Mouse (Mus musculus): ENCODE data around the gene Coq10a. TPM values are rescaled to one million over a fixed set of nuclear protein-coding genes. Genes with fewer than 3 reads are reported as not detected.

Coq10a gene
- polyA plus RNA-seq, 1 experiment from 2014 or later: 33.7 TPM

- Histone ChIP-seq H3K9me3 (no peaks in the 10 kb centered on the region), H3K27ac (replicated peaks) (no peak overlapping the region), H3K9ac (replicated peaks) (no peak overlapping the region), H3K4me2 (replicated peaks) (no peak overlapping the region), H3K27me3 (no peaks in the 10 kb centered on the region), H3K4me3 (no peak overlapping the region), H3K36me3 (peaks cover 55% of the 10 kb centered on the region), H3K4me1 (peaks cover 25% of the 10 kb centered on the region)
- WGBS: 92% methylated on average over 7 of the region's 7 CpGs
- no peak for ATAC-seq (replicated peaks)
These were observed 10.5 kb upstream of the Coq10a start for GRCm38 (mm10) chr10:128379260-128379659.

- Histone ChIP-seq H3K9ac (replicated peaks) (peak overlapping the region; percentile 94), H3K27me3 (no peaks in the 10 kb centered on the region), H3K4me3 (peak overlapping the region; percentile 78), H3K36me3 (peaks cover 47% of the 10 kb centered on the region), H3K9me3 (no peaks in the 10 kb centered on the region), H3K27ac (replicated peaks) (peak overlapping the region; percentile 94; the same call in 1 of the 2 replicates), H3K4me2 (replicated peaks) (peak overlapping the region; percentile 65), H3K4me1 (peaks cover 25% of the 10 kb centered on the region)
- no peak for ATAC-seq (replicated peaks)
- WGBS: 71% methylated on average over 3 of the region's 3 CpGs
These were observed 9.7 kb upstream of the Coq10a start for GRCm38 (mm10) chr10:128378462-128378861.

GRCm38 (mm10) chr10:128377940-128378448 is 9.2 kb upstream of the Coq10a start:
- no peaks in the 10 kb centered on the region for H3K9me3 ChIP-seq
- H3K9ac ChIP-seq (replicated peaks): peak overlapping the region; percentile 94
- H3K4me2 ChIP-seq (replicated peaks): peak overlapping the region; percentile 65
- H3K36me3 ChIP-seq: peaks cover 43% of the 10 kb centered on the region
- H3K4me1 ChIP-seq: peaks cover 25% of the 10 kb centered on the region
- H3K27me3 ChIP-seq: no peaks in the 10 kb centered on the region
- H3K27ac ChIP-seq (replicated peaks): peak overlapping the region; percentile 94
- no peak for ATAC-seq (replicated peaks)
- 45% methylated on average over 14 of the region's 14 CpGs for WGBS
- peak overlapping the region; percentile 78 for H3K4me3 ChIP-seq

- no peaks in the 10 kb centered on the region for H3K9me3 ChIP-seq
- peak overlapping the region; percentile 78 for H3K4me3 ChIP-seq
- H3K27ac ChIP-seq (replicated peaks): peak overlapping the region; percentile 94
- 0% methylated on average over 38 of the region's 47 CpGs for WGBS
- peaks cover 36% of the 10 kb centered on the region for H3K36me3 ChIP-seq
- peak; percentile 75 for ATAC-seq (replicated peaks)
- H3K4me1 ChIP-seq: peaks cover 25% of the 10 kb centered on the region
- peak overlapping the region; percentile 94 for H3K9ac ChIP-seq (replicated peaks)
- H3K4me2 ChIP-seq (replicated peaks): peak overlapping the region; percentile 65
- H3K27me3 ChIP-seq: no peaks in the 10 kb centered on the region
These were observed 8.6 kb upstream of the Coq10a start for GRCm38 (mm10) chr10:128377222-128377939.

- Histone ChIP-seq H3K9me3 (no peaks in the 10 kb centered on the region), H3K27ac (replicated peaks) (peak within 1 kb of the TSS; percentile 94), H3K4me3 (peak within 1 kb of the TSS; percentile 78), H3K4me1 (peaks cover 25% of the 10 kb centered on the region), H3K9ac (replicated peaks) (peak within 1 kb of the TSS; percentile 94), H3K36me3 (peaks cover 29% of the 10 kb centered on the region), H3K27me3 (no peaks in the 10 kb centered on the region), H3K4me2 (replicated peaks) (peak within 1 kb of the TSS; percentile 65)
- ATAC-seq (replicated peaks): peak; percentile 91
- under 1% methylated on average over 64 of the region's 73 CpGs for whole genome bisulfite sequencing
These were observed 7.8 kb upstream of the Coq10a start, which contains the start of gene Ankrd52 for GRCm38 (mm10) chr10:128376455-128377211. Gene Ankrd52 (plus strand): TSS chr10:128377115.

- H3K4me2 ChIP-seq (replicated peaks): peak overlapping the region; percentile 65
- WGBS: 43% methylated on average over 4 of the region's 4 CpGs
- H3K27ac ChIP-seq (replicated peaks): peak overlapping the region; percentile 94
- ATAC-seq (replicated peaks): no peak
- no peaks in the 10 kb centered on the region for H3K27me3 ChIP-seq
- H3K4me3 ChIP-seq: peak overlapping the region; percentile 78
- no peaks in the 10 kb centered on the region for H3K9me3 ChIP-seq
- peaks cover 25% of the 10 kb centered on the region for H3K4me1 ChIP-seq
- H3K9ac ChIP-seq (replicated peaks): peak overlapping the region; percentile 94
- peaks cover 25% of the 10 kb centered on the region for H3K36me3 ChIP-seq
These were observed 7.3 kb upstream of the Coq10a start for GRCm38 (mm10) chr10:128376099-128376454.

GRCm38 (mm10) chr10:128374393-128374792 is 5.6 kb upstream of the Coq10a start:
- no peak overlapping the region for H3K27ac ChIP-seq (replicated peaks)
- H3K4me1 ChIP-seq: peaks cover 28% of the 10 kb centered on the region
- H3K9me3 ChIP-seq: no peaks in the 10 kb centered on the region
- no peaks in the 10 kb centered on the region for H3K27me3 ChIP-seq
- no peak overlapping the region for H3K9ac ChIP-seq (replicated peaks)
- peaks cover 10% of the 10 kb centered on the region for H3K36me3 ChIP-seq
- no peak overlapping the region for H3K4me3 ChIP-seq
- 82% methylated on average over 6 of the region's 6 CpGs for WGBS
- no peak for ATAC-seq (replicated peaks)
- no peak overlapping the region for H3K4me2 ChIP-seq (replicated peaks)

GRCm38 (mm10) chr10:128372989-128373748 is 4.4 kb upstream of the Coq10a start:
- H3K27ac ChIP-seq (replicated peaks): no peak overlapping the region
- no peak overlapping the region for H3K9ac ChIP-seq (replicated peaks)
- H3K36me3 ChIP-seq: no peaks in the 10 kb centered on the region
- no peak for ATAC-seq (replicated peaks)
- H3K4me1 ChIP-seq: peaks cover 21% of the 10 kb centered on the region
- 83% methylated on average over 6 of the region's 6 CpGs for WGBS
- no peaks in the 10 kb centered on the region for H3K27me3 ChIP-seq
- H3K4me3 ChIP-seq: no peak overlapping the region
- H3K9me3 ChIP-seq: no peaks in the 10 kb centered on the region
- no peak overlapping the region for H3K4me2 ChIP-seq (replicated peaks)

GRCm38 (mm10) chr10:128372142-128372541 is 3.3 kb upstream of the Coq10a start:
- Histone ChIP-seq H3K4me1 (peaks cover 27% of the 10 kb centered on the region), H3K9ac (replicated peaks) (no peak overlapping the region), H3K4me3 (no peak overlapping the region), H3K27ac (replicated peaks) (no peak overlapping the region), H3K27me3 (no peaks in the 10 kb centered on the region), H3K4me2 (replicated peaks) (no peak overlapping the region), H3K36me3 (no peaks in the 10 kb centered on the region), H3K9me3 (no peaks in the 10 kb centered on the region)
- no peak for ATAC-seq (replicated peaks)
- WGBS: 83% methylated on average over 5 of the region's 5 CpGs

GRCm38 (mm10) chr10:128370601-128371000 is 1.8 kb upstream of the Coq10a start:
- Histone ChIP-seq H3K9me3 (no peaks in the 10 kb centered on the region), H3K9ac (replicated peaks) (no peak overlapping the region), H3K36me3 (no peaks in the 10 kb centered on the region), H3K27ac (replicated peaks) (no peak overlapping the region), H3K4me2 (replicated peaks) (no peak overlapping the region), H3K27me3 (no peaks in the 10 kb centered on the region), H3K4me3 (no peak overlapping the region), H3K4me1 (peaks cover 20% of the 10 kb centered on the region)
- no peak for ATAC-seq (replicated peaks)
- WGBS: 54% methylated on average over 4 of the region's 4 CpGs

DNA sequence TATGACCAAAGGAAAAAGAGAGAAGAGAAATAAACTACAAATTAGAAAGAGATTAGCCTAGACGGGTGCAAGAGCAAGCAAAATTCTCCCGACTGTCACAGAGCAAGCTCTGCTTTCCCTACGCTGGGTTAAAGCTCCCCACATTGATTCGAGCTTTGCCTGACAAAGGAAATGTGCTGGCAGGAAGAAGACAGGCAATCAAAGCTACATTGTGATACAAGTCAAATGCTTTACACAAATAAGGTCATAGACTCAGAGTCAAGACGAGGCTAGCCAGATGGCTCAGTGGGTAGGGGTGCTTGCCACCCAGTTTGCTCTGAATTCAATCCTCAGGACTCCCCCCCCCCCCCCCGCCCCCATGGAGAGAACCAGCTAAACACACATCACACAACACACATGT is 1.2 kb upstream of the Coq10a start:
- Histone ChIP-seq H3K36me3 (peaks cover 3% of the 10 kb centered on the region; the same call in 1 of the 2 replicates), H3K4me1 (peaks cover 20% of the 10 kb centered on the region)
- ATAC-seq (replicated peaks): no peak

More for the DNA sequence above, 1.2 kb upstream of the Coq10a start:
- H3K4me3 ChIP-seq: no peak overlapping the region
- 56% methylated on average over 5 of the region's 6 CpGs for WGBS
- peak overlapping the region; percentile 98; the same call in 1 of the 2 replicates for H3K27ac ChIP-seq (replicated peaks)
- H3K9me3 ChIP-seq: no peaks in the 10 kb centered on the region
- no peak overlapping the region for H3K4me2 ChIP-seq (replicated peaks)
- no peak overlapping the region for H3K9ac ChIP-seq (replicated peaks)
- no peaks in the 10 kb centered on the region for H3K27me3 ChIP-seq
